Mouse (Mus musculus) urinary bladder, adult 2 months (tissue): Measurements from ENCODE around the gene Akap11. TPM values are rescaled to one million over a fixed set of nuclear protein-coding genes. Genes with fewer than 3 reads are reported as not detected.

Source experiments
- DNase-seq: peaks from one replicate; pipeline ENCODE4 v3.0.0; 2022; ENCODE audit warnings: low spot score
- polyA plus RNA-seq: library from polyadenylated mRNA; depleted of rRNA; stranded (reverse); fragments of >200 nt; gene quantifications from 2 replicates; pipeline ENCODE4 v1.2.3, GENCODE M21; 2012; rRNA removed

The Akap11 gene
- polyA plus RNA-seq, 1 experiment = 19.9 TPM

DNA sequence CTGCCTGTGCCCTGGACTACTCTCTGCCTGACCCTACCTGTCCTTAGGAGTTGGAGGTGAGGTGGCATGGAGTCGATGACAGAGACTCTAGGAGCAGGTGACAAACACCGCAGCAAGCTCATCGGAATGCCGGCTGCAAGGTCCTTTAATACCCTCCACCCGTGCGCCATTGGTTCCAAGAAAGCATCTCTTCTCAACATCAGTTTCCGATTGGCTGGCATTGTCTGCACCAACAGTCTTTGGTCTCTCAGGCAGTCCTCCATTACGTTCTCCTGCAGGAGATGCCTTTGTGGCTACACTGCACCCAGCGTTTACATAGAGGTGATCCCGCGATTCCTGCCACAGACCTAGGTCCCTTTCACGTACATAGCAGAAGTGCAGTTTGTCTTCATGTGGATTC is 88.6 kb downstream of the Akap11 start:
- DNase-seq = no peak

DNA sequence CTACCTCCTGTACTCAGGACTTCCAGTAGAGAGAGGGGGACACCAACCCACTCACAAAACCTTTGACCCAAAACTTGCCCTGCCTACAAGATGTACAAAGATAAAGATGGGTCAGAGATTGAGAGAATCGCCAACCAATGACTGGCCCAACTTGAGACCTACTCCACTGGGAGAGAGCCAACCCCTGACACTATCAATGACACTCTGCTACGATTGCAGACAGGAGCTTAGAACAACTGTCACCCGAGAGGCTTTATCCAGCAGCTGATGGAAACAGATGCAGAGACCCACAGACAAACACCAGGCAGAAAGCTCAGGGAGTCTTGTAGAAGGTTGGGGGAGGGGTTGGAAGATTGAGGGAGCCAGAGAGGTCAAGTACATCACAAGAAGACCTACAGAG is 89.1 kb downstream of the Akap11 start:
- no peak for DNase-seq

Other genes starting within 250 kb of the Akap11 start
- 0.08 and 0.18 TPM in 2 replicates for gene Tnfsf11, start 228.8 kb downstream of the Akap11 start, polyA plus RNA-seq
- 5.6 and 6.2 TPM in 2 replicates for gene Dgkh, start 196.0 kb upstream of the Akap11 start, polyA plus RNA-seq